Comparison of ENCODE assay signal across 8 mouse cellular contexts in the genomic region with DNA sequence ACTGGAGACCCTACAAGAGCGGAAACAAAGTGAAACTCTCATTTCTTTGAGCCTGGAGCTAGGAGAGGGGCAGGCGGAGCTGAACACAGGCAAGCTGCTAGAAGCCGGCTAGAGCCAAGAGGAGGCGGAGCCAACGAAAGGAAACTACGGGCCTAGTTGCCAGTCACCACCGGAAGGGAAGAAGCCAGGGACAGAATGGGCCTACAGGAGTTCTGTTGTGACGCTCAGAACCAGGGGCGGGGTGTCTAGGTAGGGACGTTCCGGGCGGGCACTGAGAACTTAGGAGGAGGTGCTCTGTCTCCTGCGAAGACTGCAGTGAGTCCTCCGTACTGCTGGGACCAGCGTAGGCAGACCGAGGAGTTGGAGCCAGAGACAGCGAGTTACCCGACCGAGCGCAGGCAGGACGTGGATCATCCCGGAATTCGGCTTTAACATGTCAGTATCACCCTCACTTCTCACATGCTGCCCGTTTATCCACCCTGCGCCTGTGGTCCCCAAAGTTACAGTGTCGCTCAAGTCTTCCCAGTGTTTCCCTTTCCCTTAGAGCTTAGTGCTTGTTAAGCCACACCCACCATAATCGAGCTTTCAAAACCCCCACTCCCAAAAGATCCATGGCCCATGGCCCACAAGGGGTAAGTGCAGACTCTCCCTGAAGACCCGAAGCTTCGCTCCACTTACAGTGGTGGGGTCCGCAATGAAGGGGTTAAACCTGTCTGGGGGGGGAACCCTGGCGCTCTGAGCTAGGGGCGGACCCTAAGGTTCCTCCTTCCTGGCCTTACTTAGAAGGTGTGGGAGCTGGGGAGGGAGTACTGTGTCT. TPM values are rescaled to one million over a fixed set of nuclear protein-coding genes. Genes with fewer than 3 reads are reported as not detected.
DNase-seq lines count a peak whose midpoint lies in the region; ATAC-seq lines count a peak whose summit lies in the region.

A gene (plus strand): TSS at position 318 of the 817 bp plus-strand sequence.

- H3K27ac ChIP-seq in heart, embryonic 14.5 days (replicated peaks in 1 of 2; ENCODE audit: control insufficient read depth in 1 of 2, insufficient read depth in 1 of 2, low read depth in 2 of 2, low read length in 2 of 2) = peak within 1 kb of the TSS; percentile 88 to 94
- peak within 1 kb of the TSS; percentile 95 for H3K27ac ChIP-seq in liver, embryonic 12.5 days
- H3K27ac ChIP-seq in stomach, embryonic 16.5 days (ENCODE audit: low read length) = peak within 1 kb of the TSS; percentile 94

- H3K4me2 ChIP-seq in heart, embryonic 14.5 days (ENCODE audit: low read length) = peak within 1 kb of the TSS; percentile 87
- peak within 1 kb of the TSS; percentile 94 for H3K4me2 ChIP-seq in liver, embryonic 12.5 days
- H3K4me2 ChIP-seq in stomach, embryonic 16.5 days (ENCODE audit: low read depth, low read length) = peak within 1 kb of the TSS; percentile 62

- H3K4me3 ChIP-seq in heart, embryonic 14.5 days (ENCODE audit: control insufficient read depth in 1 of 2, insufficient read depth in 1 of 2, low read depth in 1 of 2, low read length in 2 of 2) = peak within 1 kb of the TSS; percentile 53 to 55
- peak within 1 kb of the TSS; percentile 72 for H3K4me3 ChIP-seq in liver, embryonic 12.5 days
- peak within 1 kb of the TSS; percentile 55 for H3K4me3 ChIP-seq in stomach, embryonic 16.5 days (replicated peaks; ENCODE audit: low read length)

- H3K9me3 ChIP-seq in heart, embryonic 14.5 days (ENCODE audit: control insufficient read depth, low read length) = no peaks in the 10 kb centered on the region
- no peaks in the 10 kb centered on the region for H3K9me3 ChIP-seq in liver, embryonic 12.5 days (replicated peaks)
- H3K9me3 ChIP-seq in stomach, embryonic 16.5 days (replicated peaks; ENCODE audit: control insufficient read depth, low read length) = no peaks in the 10 kb centered on the region

- H3K27me3 ChIP-seq in heart, embryonic 14.5 days (ENCODE audit: control insufficient read depth, insufficient read depth, low read length) = no peaks in the 10 kb centered on the region
- H3K27me3 ChIP-seq in liver, embryonic 12.5 days (replicated peaks) = no peaks in the 10 kb centered on the region
- no peaks in the 10 kb centered on the region for H3K27me3 ChIP-seq in stomach, embryonic 16.5 days (ENCODE audit: control insufficient read depth, insufficient read depth, low read length)

- H3K9ac ChIP-seq in heart, embryonic 14.5 days (ENCODE audit: low read length) = peak within 1 kb of the TSS; percentile 81
- H3K9ac ChIP-seq in liver, embryonic 12.5 days = peak within 1 kb of the TSS; percentile 83
- peak within 1 kb of the TSS; percentile 75 for H3K9ac ChIP-seq in stomach, embryonic 16.5 days (ENCODE audit: low read length)

- peak; percentile 78 for DNase-seq in c-Kit-positive CD71-negative TER-119-negative erythroid progenitor cells, embryonic 14.5 days (ENCODE audit: low read depth)
- peak; percentile 85 for DNase-seq in fibroblast of lung, adult 2 months (ENCODE audit: low read depth)
- peak; percentile 95 for DNase-seq in kidney, postnatal 14 days
- DNase-seq in natural killer cell, adult 2 months (ENCODE audit: low spot score in 2 of 2) = peak; percentile 73 to 82

- peaks cover 17 to 29% of the 10 kb centered on the region in 2 experiments for H3K4me1 ChIP-seq in heart, embryonic 14.5 days (ENCODE audit: control insufficient read depth in 2 of 2, insufficient read depth in 2 of 2, low read length in 2 of 2)
- H3K4me1 ChIP-seq in liver, embryonic 12.5 days = peaks cover 81% of the 10 kb centered on the region
- H3K4me1 ChIP-seq in stomach, embryonic 16.5 days (ENCODE audit: control insufficient read depth, insufficient read depth, low read length) = peaks cover 28% of the 10 kb centered on the region

- under 1% methylated on average over 32 of the region's 32 CpGs for WGBS in heart, embryonic 14.5 days
- under 1% methylated on average over 32 of the region's 32 CpGs for WGBS in liver, embryonic 12.5 days (ENCODE audit: insufficient replicate concordance)
- under 1% methylated on average over 32 of the region's 32 CpGs for WGBS in stomach, embryonic 16.5 days

- peak; percentile 96 for ATAC-seq in CD4-positive, CD25-positive, alpha-beta regulatory T cell, adult 4 months
- ATAC-seq in heart, embryonic 14.5 days (ENCODE audit: insufficient number of reproducible peaks, insufficient read depth, low FRiP score, low read depth) = peak; percentile 38
- peak; percentile 78 for ATAC-seq in liver, embryonic 12.5 days
- ATAC-seq in stomach, embryonic 16.5 days (ENCODE audit: insufficient read depth, low FRiP score) = peak; percentile 67

- H3K36me3 ChIP-seq in heart, embryonic 14.5 days (ENCODE audit: control insufficient read depth, insufficient read depth, low read length) = peaks cover 18% of the 10 kb centered on the region
- H3K36me3 ChIP-seq in liver, embryonic 12.5 days = peaks cover 30% of the 10 kb centered on the region
- no peaks in the 10 kb centered on the region; the same call in 1 of the 2 replicates for H3K36me3 ChIP-seq in stomach, embryonic 16.5 days (ENCODE audit: control insufficient read depth, insufficient read depth, low read length)

RNA-seq across cellular contexts. Expression of the gene that starts here (rescaled TPM):
- polyA plus RNA-seq in CD4-positive, CD25-positive, alpha-beta regulatory T cell, adult 4 months (2017; shearing (Covaris generic)) = 1 to 10 TPM in 1 of 2 experiments, under 1 TPM in 1; 0.90 to 1.4 TPM
- polyA plus RNA-seq in heart, embryonic 14.5 days (2014; fragmentation: Nextera tagmentation; extraction: Ambion mirVana) = 0.46 and 0.53 TPM in 2 replicates
- 0.99 and 1.2 TPM in 2 replicates for polyA plus RNA-seq in liver, embryonic 12.5 days (2016; fragmentation: Nextera tagmentation; extraction: Ambion mirVana)
- polyA plus RNA-seq in stomach, embryonic 16.5 days (2015; fragmentation: Nextera tagmentation; extraction: Ambion mirVana) = 1.4 and 1.9 TPM in 2 replicates

Comparison
In these comparisons a context has a peak if more than half of its experiments do, and no peak if none do; other contexts are left out.
1. Peak in every context shown above with its lines: DNase-seq, ATAC-seq, H3K4me3 ChIP-seq and H3K27ac ChIP-seq.
2. Peak in ATAC-seq, H3K4me3 ChIP-seq, H3K27ac ChIP-seq, H3K9ac ChIP-seq and H3K4me2 ChIP-seq in heart, embryonic 14.5 days; RNA of the gene not detected or under 1 TPM.
3. ATAC-seq: peak in every context shown above with its lines; median percentile 96 in CD4-positive, CD25-positive, alpha-beta regulatory T cell, adult 4 months; 78 in liver, embryonic 12.5 days; 67 in stomach, embryonic 16.5 days; 38 in heart, embryonic 14.5 days.